Mouse (Mus musculus) liver, embryonic 13.5 days (tissue): Measurements from ENCODE around the gene Fam193a. TPM values are rescaled to one million over a fixed set of nuclear protein-coding genes. Genes with fewer than 3 reads are reported as not detected.

Experiments
- ATAC-seq: fragments of 200-750 bp; cut with Nextera tagmentation; 2 replicates; pipeline ENCODE4 v1.8.0; 2017; ENCODE audit warnings: low read depth, mild to moderate bottlenecking, moderate number of reproducible peaks, moderate library complexity
- DNase-seq: peaks from one replicate; pipeline ENCODE4 v3.0.0; 2022
- H3K27ac ChIP-seq: fragments of 300-500 bp; sonication (generic); 2 replicates; pipeline ENCODE4 v1.5.1; 2015; ENCODE audit warnings: moderate library complexity, mild to moderate bottlenecking, inconsistent platforms
- H3K27me3 ChIP-seq: fragments of 300-500 bp; sonication (generic); 2 replicates; pipeline ENCODE4 v1.6.1; 2015; ENCODE audit warnings: mild to moderate bottlenecking, inconsistent platforms
- H3K36me3 ChIP-seq: fragments of 300-500 bp; sonication (generic); 2 replicates; pipeline ENCODE4 v1.6.1; 2015; ENCODE audit warnings: mild to moderate bottlenecking, inconsistent platforms
- H3K4me1 ChIP-seq: fragments of 300-500 bp; sonication (generic); replicated peaks from 2 replicates; pipeline ENCODE4 v1.6.1; 2015; ENCODE audit warnings: inconsistent platforms
- H3K4me2 ChIP-seq: fragments of 300-500 bp; sonication (generic); 2 replicates; pipeline ENCODE4 v1.6.1; 2015; ENCODE audit warnings: inconsistent platforms, mild to moderate bottlenecking, moderate library complexity
- H3K4me3 ChIP-seq: fragments of 300-500 bp; sonication (generic); replicated peaks from 2 replicates; pipeline ENCODE4 v1.5.1; 2015; ENCODE audit warnings: mild to moderate bottlenecking, inconsistent platforms
- H3K9ac ChIP-seq: fragments of 300-500 bp; sonication (generic); 2 replicates; pipeline ENCODE4 v1.6.1; 2015; ENCODE audit warnings: mild to moderate bottlenecking, inconsistent platforms
- H3K9me3 ChIP-seq: fragments of 300-500 bp; sonication (generic); replicated peaks from 2 replicates; pipeline ENCODE4 v1.6.1; 2016; ENCODE audit warnings: inconsistent platforms
- WGBS: fragments of 180-500 bp; shearing (Covaris S2); methylation state at CpG from one replicate; pipeline ENCODE4 v1.1.7; 2015; ENCODE audit not compliant: insufficient replicate concordance; 5-methylcytosine and 5-hydroxymethylcytosine counted together
- polyA plus RNA-seq: library from polyadenylated mRNA; unstranded; fragments of >200 nt; fragmentation: Nextera tagmentation; extraction: Ambion mirVana; gene quantifications from 2 replicates; pipeline ENCODE4 v1.2.1, GENCODE M21; 2015

Fam193a gene
- polyA plus RNA-seq, 1 experiment from 2014 or later = 3.8 TPM

DNA sequence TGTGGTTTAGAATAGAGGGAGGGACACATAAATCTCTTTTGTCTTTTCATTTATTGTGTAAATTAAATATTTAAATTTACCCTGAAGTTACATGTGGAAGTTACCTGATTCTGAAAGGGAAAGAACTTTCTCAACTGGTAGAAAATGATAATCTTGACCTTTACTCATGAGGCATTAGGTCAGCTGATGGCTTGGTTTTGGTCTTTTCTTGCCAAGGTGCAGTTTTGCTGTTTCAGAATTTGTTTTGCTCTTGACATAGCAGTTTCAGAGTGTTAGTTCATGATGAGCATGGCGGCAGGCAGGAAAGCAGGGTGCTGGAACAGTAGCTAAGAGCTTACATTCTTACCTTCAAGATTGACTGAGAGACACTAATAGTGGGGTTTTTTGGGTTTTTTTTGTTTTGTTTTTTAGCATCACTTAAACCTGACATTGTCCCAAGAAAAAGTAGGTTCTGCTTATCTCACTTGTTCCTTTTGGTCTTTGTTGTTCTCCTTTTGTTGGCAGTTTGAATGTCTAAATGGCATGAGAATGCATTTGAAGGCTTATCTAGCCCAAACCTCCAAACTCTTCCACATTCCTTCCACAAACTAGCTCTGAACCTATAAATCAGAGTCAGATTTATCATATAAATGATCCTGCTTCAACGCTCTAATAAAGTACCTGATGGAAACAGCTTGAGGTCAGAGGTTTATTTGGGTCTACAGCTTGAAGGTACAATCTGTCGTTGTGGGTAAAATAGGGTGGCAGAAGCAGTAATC is 47.7 kb downstream of the Fam193a start:
- Histone ChIP-seq H3K9me3 (no peaks in the 10 kb centered on the region), H3K4me1 (peaks cover 5% of the 10 kb centered on the region; the same call in 1 of the 2 replicates), H3K9ac (no peak overlapping the region), H3K4me3 (no peak overlapping the region), H3K36me3 (peaks cover 18% of the 10 kb centered on the region), H3K27me3 (no peaks in the 10 kb centered on the region), H3K27ac (no peak overlapping the region), H3K4me2 (no peak overlapping the region)
- ATAC-seq (no peak), DNase-seq (no peak)
- 83% methylated on average over 3 of the region's 3 CpGs for WGBS

GRCm38 (mm10) chr5:34419188-34419587 is 49.5 kb downstream of the Fam193a start:
- Histone ChIP-seq H3K27ac (no peak overlapping the region), H3K27me3 (no peaks in the 10 kb centered on the region), H3K9ac (no peak overlapping the region), H3K4me1 (peaks cover 5% of the 10 kb centered on the region; the same call in 1 of the 2 replicates), H3K36me3 (peaks cover 19% of the 10 kb centered on the region), H3K9me3 (no peaks in the 10 kb centered on the region), H3K4me3 (no peak overlapping the region), H3K4me2 (no peak overlapping the region)
- 52% methylated on average over 1 of the region's 1 CpGs for WGBS
- DNase-seq (no peak), ATAC-seq (no peak)

DNA sequence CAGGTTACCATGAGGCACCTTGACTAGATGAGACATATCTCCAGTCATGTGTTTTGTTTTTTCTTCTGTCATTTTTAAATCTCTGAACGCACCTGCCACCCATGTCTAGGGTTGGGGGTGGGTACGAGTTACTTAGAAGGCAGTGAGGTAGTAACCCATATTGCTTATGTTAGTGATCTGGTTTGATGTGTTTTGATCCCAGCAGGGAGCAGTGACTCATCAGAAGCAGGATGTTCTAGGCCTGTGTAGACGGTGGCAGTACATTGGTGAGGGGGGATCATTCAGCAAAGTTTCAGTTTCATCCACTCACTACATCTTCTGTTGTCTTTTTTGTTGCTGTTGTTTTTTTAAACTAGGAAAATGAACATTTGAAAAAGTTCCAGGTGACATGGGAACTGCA is 61.0 kb downstream of the Fam193a start:
- ATAC-seq = no peak
- Histone ChIP-seq H3K4me3 (no peak overlapping the region), H3K9ac (no peak overlapping the region), H3K4me1 (no peaks in the 10 kb centered on the region), H3K27ac (no peak overlapping the region), H3K27me3 (no peaks in the 10 kb centered on the region), H3K4me2 (no peak overlapping the region), H3K36me3 (peaks cover 81% of the 10 kb centered on the region), H3K9me3 (no peaks in the 10 kb centered on the region)
- no peak for DNase-seq
- WGBS = 84% methylated on average over 3 of the region's 3 CpGs

GRCm38 (mm10) chr5:34433786-34434185 is 64.1 kb downstream of the Fam193a start:
- no peak overlapping the region for H3K27ac ChIP-seq

GRCm38 (mm10) chr5:34434241-34434640 is 64.5 kb downstream of the Fam193a start:
- Histone ChIP-seq H3K4me1 (no peaks in the 10 kb centered on the region), H3K27me3 (no peaks in the 10 kb centered on the region), H3K36me3 (peaks cover 80% of the 10 kb centered on the region), H3K27ac (no peak overlapping the region), H3K4me2 (no peak overlapping the region), H3K9ac (no peak overlapping the region), H3K4me3 (no peak overlapping the region), H3K9me3 (no peaks in the 10 kb centered on the region)
- DNase-seq (no peak), ATAC-seq (no peak)
- WGBS = 89% methylated on average over 3 of the region's 3 CpGs

More at GRCm38 (mm10) chr5:34433786-34434185, 64.1 kb downstream of the Fam193a start:
- no peak for ATAC-seq
- Histone ChIP-seq H3K4me2 (no peak overlapping the region), H3K4me3 (no peak overlapping the region), H3K27me3 (no peaks in the 10 kb centered on the region), H3K9ac (no peak overlapping the region), H3K4me1 (no peaks in the 10 kb centered on the region), H3K36me3 (peaks cover 82% of the 10 kb centered on the region), H3K9me3 (no peaks in the 10 kb centered on the region)
- 78% methylated on average over 1 of the region's 1 CpGs for WGBS
- DNase-seq = no peak

DNA sequence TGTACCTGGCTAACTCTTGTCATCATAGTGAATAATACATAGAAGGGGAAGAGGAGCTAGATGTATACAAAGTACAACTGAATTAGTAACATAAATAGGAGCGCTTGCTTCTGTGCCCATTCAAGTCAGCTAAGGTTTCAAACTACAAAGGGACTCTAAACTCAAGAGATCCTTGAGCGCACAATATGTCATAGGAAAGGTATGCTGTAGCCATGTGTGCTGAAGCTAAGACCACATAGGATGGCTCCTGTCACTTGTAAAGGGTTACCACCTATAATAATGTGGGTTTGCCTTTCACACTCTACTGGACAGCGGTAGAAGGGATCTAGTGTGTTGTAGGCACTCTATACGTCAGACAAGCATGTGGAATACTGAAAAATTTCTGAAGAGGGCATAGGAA is 68.3 kb downstream of the Fam193a start:
- no peak overlapping the region for H3K27ac ChIP-seq
- no peak for ATAC-seq
- 89% methylated on average over 4 of the region's 4 CpGs for WGBS
- H3K4me1 ChIP-seq = peaks cover 18% of the 10 kb centered on the region
- H3K9me3 ChIP-seq = no peaks in the 10 kb centered on the region
- no peak for DNase-seq
- H3K4me3 ChIP-seq = no peak overlapping the region
- H3K9ac ChIP-seq = no peak overlapping the region
- peaks cover 81% of the 10 kb centered on the region for H3K36me3 ChIP-seq
- no peak overlapping the region for H3K4me2 ChIP-seq
- H3K27me3 ChIP-seq = no peaks in the 10 kb centered on the region

GRCm38 (mm10) chr5:34438659-34439058 is 68.9 kb downstream of the Fam193a start:
- DNase-seq (no peak), ATAC-seq (no peak)
- Histone ChIP-seq H3K27ac (no peak overlapping the region), H3K9ac (no peak overlapping the region), H3K4me1 (peaks cover 18% of the 10 kb centered on the region), H3K27me3 (no peaks in the 10 kb centered on the region), H3K36me3 (peaks cover 82% of the 10 kb centered on the region), H3K4me2 (no peak overlapping the region), H3K9me3 (no peaks in the 10 kb centered on the region), H3K4me3 (no peak overlapping the region)
- 67% methylated on average over 1 of the region's 1 CpGs for WGBS

GRCm38 (mm10) chr5:34439768-34440167 is 70.0 kb downstream of the Fam193a start:
- no peak overlapping the region for H3K4me3 ChIP-seq
- H3K4me2 ChIP-seq = no peak overlapping the region
- H3K4me1 ChIP-seq = peaks cover 18% of the 10 kb centered on the region
- H3K27me3 ChIP-seq = no peaks in the 10 kb centered on the region
- no peak overlapping the region for H3K27ac ChIP-seq
- 51% methylated on average over 2 of the region's 2 CpGs for WGBS
- no peak overlapping the region for H3K9ac ChIP-seq
- ATAC-seq = peak; percentile 61; the same call in 1 of the 2 replicates
- peaks cover 79% of the 10 kb centered on the region for H3K36me3 ChIP-seq
- DNase-seq = no peak
- H3K9me3 ChIP-seq = no peaks in the 10 kb centered on the region

- H3K36me3 ChIP-seq = peaks cover 82% of the 10 kb centered on the region
- WGBS = 60% methylated on average over 2 of the region's 2 CpGs
These were observed 72.1 kb downstream of the Fam193a start for GRCm38 (mm10) chr5:34441797-34442196.

GRCm38 (mm10) chr5:34446207-34446606 is 76.5 kb downstream of the Fam193a start:
- H3K9me3 ChIP-seq = no peaks in the 10 kb centered on the region
- no peak overlapping the region for H3K4me2 ChIP-seq
- WGBS = 84% methylated on average over 9 of the region's 9 CpGs
- DNase-seq (no peak), ATAC-seq (no peak)
- peaks cover 10% of the 10 kb centered on the region; the same call in 1 of the 2 replicates for H3K4me1 ChIP-seq
- peaks cover 59% of the 10 kb centered on the region for H3K36me3 ChIP-seq
- no peak overlapping the region for H3K9ac ChIP-seq
- no peaks in the 10 kb centered on the region for H3K27me3 ChIP-seq
- H3K4me3 ChIP-seq = no peak overlapping the region
- H3K27ac ChIP-seq = no peak overlapping the region

More at GRCm38 (mm10) chr5:34441797-34442196, 72.1 kb downstream of the Fam193a start:
- Histone ChIP-seq H3K4me2 (no peak overlapping the region), H3K9ac (no peak overlapping the region), H3K27ac (no peak overlapping the region), H3K4me1 (peaks cover 18% of the 10 kb centered on the region), H3K27me3 (no peaks in the 10 kb centered on the region), H3K4me3 (no peak overlapping the region), H3K9me3 (no peaks in the 10 kb centered on the region)
- peak; percentile 53; the same call in 1 of the 2 replicates for ATAC-seq
- DNase-seq = no peak

DNA sequence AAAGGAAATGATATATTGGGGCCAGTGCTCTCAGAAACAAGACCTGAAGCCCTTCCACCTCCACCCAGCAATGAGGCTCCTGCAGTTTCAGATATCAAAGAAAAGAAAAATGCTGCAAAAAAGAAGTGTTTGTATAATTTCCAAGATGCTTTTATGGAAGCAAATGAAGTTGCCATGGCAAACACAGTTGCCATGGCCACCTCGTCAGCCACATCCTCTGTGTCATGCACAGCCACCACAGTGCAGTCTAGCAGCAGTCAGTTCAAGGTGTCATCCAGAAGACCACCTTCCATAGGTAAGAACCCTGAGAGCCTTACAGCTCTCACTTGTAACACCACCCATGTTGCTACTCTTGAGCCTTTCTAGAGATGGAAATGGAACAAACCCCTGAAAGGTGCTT is 89.3 kb downstream of the Fam193a start:
- no peak for DNase-seq
- no peak overlapping the region for H3K4me2 ChIP-seq
- H3K4me3 ChIP-seq = no peak overlapping the region
- peaks cover 55% of the 10 kb centered on the region for H3K36me3 ChIP-seq
- no peak overlapping the region for H3K9ac ChIP-seq
- H3K27me3 ChIP-seq = no peaks in the 10 kb centered on the region
- no peak for ATAC-seq
- no peaks in the 10 kb centered on the region for H3K9me3 ChIP-seq
- H3K4me1 ChIP-seq = no peaks in the 10 kb centered on the region
- H3K27ac ChIP-seq = no peak overlapping the region
- WGBS = 79% methylated on average over 1 of the region's 1 CpGs

- H3K9ac ChIP-seq = no peak overlapping the region
- no peaks in the 10 kb centered on the region for H3K9me3 ChIP-seq
- H3K36me3 ChIP-seq = peaks cover 74% of the 10 kb centered on the region
- DNase-seq (no peak), ATAC-seq (no peak)
- H3K4me1 ChIP-seq = 0 out of 2 replicates have a peak, but pooled peaks cover 4% of the 10 kb centered on the region
- H3K27ac ChIP-seq = no peak overlapping the region
- H3K27me3 ChIP-seq = no peaks in the 10 kb centered on the region
- 93% methylated on average over 4 of the region's 4 CpGs for WGBS
- H3K4me2 ChIP-seq = no peak overlapping the region
- H3K4me3 ChIP-seq = no peak overlapping the region
These were observed 91.6 kb downstream of the Fam193a start for GRCm38 (mm10) chr5:34461294-34461693.
